Mouse (Mus musculus): Measurements from ENCODE around the gene Rora. TPM values are rescaled to one million over a fixed set of nuclear protein-coding genes. Genes with fewer than 3 reads are reported as not detected.
A peak's percentile ranks its signal among the peaks of the same experiment; 100 is the strongest.

Rora gene
- polyA plus RNA-seq, 1 experiment from 2014 or later: 7.6 TPM

GRCm38 (mm10) chr9:68941037-68941436 is 287.5 kb downstream of the Rora start:
- no peak overlapping the region for H3K4me2 ChIP-seq
- H3K27ac ChIP-seq: no peak overlapping the region
- H3K4me3 ChIP-seq (replicated peaks): no peak overlapping the region
- no peaks in the 10 kb centered on the region for H3K4me1 ChIP-seq
- ATAC-seq (ENCODE audit: insufficient read depth, low FRiP score, low read depth): no peak; the same call in 1 of the 2 replicates
- 77% methylated on average over 7 of the region's 7 CpGs for WGBS
- H3K27me3 ChIP-seq (replicated peaks): no peaks in the 10 kb centered on the region
- H3K36me3 ChIP-seq: no peaks in the 10 kb centered on the region
- H3K9ac ChIP-seq: no peak overlapping the region
- H3K9me3 ChIP-seq: no peaks in the 10 kb centered on the region

- WGBS: 57% methylated on average over 4 of the region's 4 CpGs
- no peaks in the 10 kb centered on the region for H3K9me3 ChIP-seq
- no peak overlapping the region for H3K9ac ChIP-seq
- no peaks in the 10 kb centered on the region for H3K4me1 ChIP-seq
- no peaks in the 10 kb centered on the region for H3K27me3 ChIP-seq (replicated peaks)
- no peak overlapping the region for H3K4me2 ChIP-seq
- H3K27ac ChIP-seq: no peak overlapping the region
- H3K4me3 ChIP-seq (replicated peaks): no peak overlapping the region
- no peaks in the 10 kb centered on the region for H3K36me3 ChIP-seq
- ATAC-seq (ENCODE audit: insufficient read depth, low FRiP score, low read depth): no peak
These were observed 289.0 kb downstream of the Rora start for GRCm38 (mm10) chr9:68942595-68943011.

GRCm38 (mm10) chr9:68944026-68944425 is 290.4 kb downstream of the Rora start:
- Histone ChIP-seq H3K9ac (no peak overlapping the region), H3K27ac (no peak overlapping the region), H3K4me1 (no peaks in the 10 kb centered on the region), H3K36me3 (no peaks in the 10 kb centered on the region), H3K4me2 (no peak overlapping the region), H3K27me3 (replicated peaks) (no peaks in the 10 kb centered on the region), H3K4me3 (replicated peaks) (no peak overlapping the region), H3K9me3 (no peaks in the 10 kb centered on the region)
- WGBS: 91% methylated on average over 3 of the region's 3 CpGs
- no peak for ATAC-seq (ENCODE audit: insufficient read depth, low FRiP score, low read depth)

- Histone ChIP-seq H3K9ac (no peak overlapping the region), H3K27me3 (replicated peaks) (no peaks in the 10 kb centered on the region), H3K4me2 (no peak overlapping the region), H3K27ac (no peak overlapping the region), H3K4me3 (replicated peaks) (no peak overlapping the region), H3K9me3 (no peaks in the 10 kb centered on the region), H3K36me3 (no peaks in the 10 kb centered on the region), H3K4me1 (no peaks in the 10 kb centered on the region)
- no peak for ATAC-seq (ENCODE audit: insufficient read depth, low FRiP score, low read depth)
- WGBS: 25% methylated on average over 6 of the region's 6 CpGs
These were observed 294.1 kb downstream of the Rora start for GRCm38 (mm10) chr9:68947707-68948106.

GRCm38 (mm10) chr9:68948141-68948540 is 294.6 kb downstream of the Rora start:
- H3K27ac ChIP-seq: no peak overlapping the region
- H3K9me3 ChIP-seq: no peaks in the 10 kb centered on the region
- H3K27me3 ChIP-seq (replicated peaks): no peaks in the 10 kb centered on the region
- ATAC-seq (ENCODE audit: insufficient read depth, low FRiP score, low read depth): no peak
- no peak overlapping the region for H3K4me3 ChIP-seq (replicated peaks)
- H3K9ac ChIP-seq: no peak overlapping the region
- no peak overlapping the region for H3K4me2 ChIP-seq
- H3K36me3 ChIP-seq: no peaks in the 10 kb centered on the region
- H3K4me1 ChIP-seq: no peaks in the 10 kb centered on the region
- WGBS: 67% methylated on average over 3 of the region's 3 CpGs

- H3K9me3 ChIP-seq: no peaks in the 10 kb centered on the region
- no peak overlapping the region for H3K9ac ChIP-seq
- 39% methylated on average over 12 of the region's 12 CpGs for WGBS
- H3K4me1 ChIP-seq: 0 out of 2 replicates have a peak, but pooled peaks cover 3% of the 10 kb centered on the region
- no peak overlapping the region for H3K4me3 ChIP-seq (replicated peaks)
- no peak overlapping the region for H3K27ac ChIP-seq
- ATAC-seq (ENCODE audit: insufficient read depth, low FRiP score, low read depth): no peak
- H3K27me3 ChIP-seq (replicated peaks): no peaks in the 10 kb centered on the region
- no peak overlapping the region for H3K4me2 ChIP-seq
- no peaks in the 10 kb centered on the region for H3K36me3 ChIP-seq
These were observed 302.8 kb downstream of the Rora start for GRCm38 (mm10) chr9:68956210-68956874.

GRCm38 (mm10) chr9:68956938-68957573 is 303.5 kb downstream of the Rora start:
- Histone ChIP-seq H3K4me1 (0 out of 2 replicates have a peak, but pooled peaks cover 3% of the 10 kb centered on the region), H3K4me3 (replicated peaks) (no peak overlapping the region), H3K27ac (no peak overlapping the region), H3K4me2 (no peak overlapping the region), H3K9ac (no peak overlapping the region), H3K27me3 (replicated peaks) (no peaks in the 10 kb centered on the region), H3K36me3 (no peaks in the 10 kb centered on the region), H3K9me3 (no peaks in the 10 kb centered on the region)
- ATAC-seq (ENCODE audit: insufficient read depth, low FRiP score, low read depth): no peak
- 62% methylated on average over 5 of the region's 5 CpGs for WGBS

- no peak for ATAC-seq (ENCODE audit: insufficient read depth, low FRiP score, low read depth)
- Histone ChIP-seq H3K36me3 (no peaks in the 10 kb centered on the region), H3K4me2 (no peak overlapping the region), H3K9me3 (no peaks in the 10 kb centered on the region), H3K4me3 (replicated peaks) (no peak overlapping the region), H3K27ac (no peak overlapping the region), H3K9ac (no peak overlapping the region), H3K4me1 (0 out of 2 replicates have a peak, but pooled peaks cover 3% of the 10 kb centered on the region), H3K27me3 (replicated peaks) (no peaks in the 10 kb centered on the region)
- WGBS: 81% methylated on average over 3 of the region's 3 CpGs
These were observed 304.2 kb downstream of the Rora start for GRCm38 (mm10) chr9:68957793-68958192.

- no peak overlapping the region for H3K27ac ChIP-seq
- WGBS: 42% methylated on average over 5 of the region's 5 CpGs
- no peaks in the 10 kb centered on the region for H3K9me3 ChIP-seq
- H3K36me3 ChIP-seq: no peaks in the 10 kb centered on the region
- H3K4me3 ChIP-seq (replicated peaks): no peak overlapping the region
- H3K4me1 ChIP-seq: 0 out of 2 replicates have a peak, but pooled peaks cover 3% of the 10 kb centered on the region
- H3K27me3 ChIP-seq (replicated peaks): no peaks in the 10 kb centered on the region
- H3K4me2 ChIP-seq: no peak overlapping the region
- peak; percentile 85 for ATAC-seq (ENCODE audit: insufficient read depth, low FRiP score, low read depth)
- H3K9ac ChIP-seq: no peak overlapping the region
These were observed 305.3 kb downstream of the Rora start for GRCm38 (mm10) chr9:68958919-68959318.

- Histone ChIP-seq H3K9me3 (no peaks in the 10 kb centered on the region), H3K4me2 (no peak overlapping the region)
- WGBS: 91% methylated on average over 5 of the region's 5 CpGs
These were observed 310.3 kb downstream of the Rora start for GRCm38 (mm10) chr9:68963898-68964297.

GRCm38 (mm10) chr9:68966540-68966939 is 313.0 kb downstream of the Rora start:
- H3K36me3 ChIP-seq: no peaks in the 10 kb centered on the region
- no peaks in the 10 kb centered on the region for H3K27me3 ChIP-seq (replicated peaks)
- H3K27ac ChIP-seq: no peak overlapping the region
- no peak overlapping the region for H3K4me3 ChIP-seq (replicated peaks)
- WGBS: 49% methylated on average over 13 of the region's 13 CpGs
- H3K4me2 ChIP-seq: no peak overlapping the region
- H3K4me1 ChIP-seq: no peaks in the 10 kb centered on the region
- no peaks in the 10 kb centered on the region for H3K9me3 ChIP-seq
- ATAC-seq (ENCODE audit: insufficient read depth, low FRiP score, low read depth): no peak
- H3K9ac ChIP-seq: no peak overlapping the region

More at GRCm38 (mm10) chr9:68963898-68964297, 310.3 kb downstream of the Rora start:
- Histone ChIP-seq H3K36me3 (no peaks in the 10 kb centered on the region), H3K27me3 (replicated peaks) (no peaks in the 10 kb centered on the region), H3K9ac (no peak overlapping the region), H3K27ac (no peak overlapping the region), H3K4me3 (replicated peaks) (no peak overlapping the region), H3K4me1 (no peaks in the 10 kb centered on the region)
- no peak for ATAC-seq (ENCODE audit: insufficient read depth, low FRiP score, low read depth)

- H3K4me3 ChIP-seq (replicated peaks): no peak overlapping the region
- H3K9ac ChIP-seq: no peak overlapping the region
- H3K27ac ChIP-seq: no peak overlapping the region
- 78% methylated on average over 6 of the region's 6 CpGs for WGBS
- H3K36me3 ChIP-seq: no peaks in the 10 kb centered on the region
- H3K27me3 ChIP-seq (replicated peaks): no peaks in the 10 kb centered on the region
- H3K4me2 ChIP-seq: no peak overlapping the region
- H3K9me3 ChIP-seq: no peaks in the 10 kb centered on the region
- no peak for ATAC-seq (ENCODE audit: insufficient read depth, low FRiP score, low read depth)
- no peaks in the 10 kb centered on the region for H3K4me1 ChIP-seq
These were observed 316.5 kb downstream of the Rora start for GRCm38 (mm10) chr9:68970074-68970473.
